Mouse (Mus musculus) induced T-regulatory cell, adult 2 months (primary cell): Measurements from ENCODE around the gene Klhdc1.

ENCODE experiments used
- DNase-seq: peaks from one replicate; pipeline ENCODE4 v3.0.0-alpha.2; 2012; ENCODE audit warnings: low read depth

The Klhdc1 gene

GRCm38 (mm10) chr12:69227776-69228466 lies 13.1 kb upstream of the Klhdc1 start, which contains the start of gene Pole2:
TSS of gene Pole2 (minus strand) at chr12:69228195.
- peak; percentile 91 for DNase-seq

GRCm38 (mm10) chr12:69229251-69229650 lies 11.7 kb upstream of the Klhdc1 start:
- peak; percentile 79 for DNase-seq

- no peak for DNase-seq
Observed at GRCm38 (mm10) chr12:69235782-69236181, 5.2 kb upstream of the Klhdc1 start.

- DNase-seq, result no peak
Observed at GRCm38 (mm10) chr12:69238284-69238683, 2.7 kb upstream of the Klhdc1 start.

- DNase-seq, result no peak
Observed at GRCm38 (mm10) chr12:69241405-69241770, 412 bp downstream of the Klhdc1 start.

- DNase-seq, result peak; percentile 79
Observed at GRCm38 (mm10) chr12:69241771-69242431, 925 bp downstream of the Klhdc1 start.

- DNase-seq, result no peak
Observed at GRCm38 (mm10) chr12:69249766-69250165, 8.8 kb downstream of the Klhdc1 start.

- DNase-seq, result no peak
Observed at GRCm38 (mm10) chr12:69250756-69251155, 9.8 kb downstream of the Klhdc1 start.

GRCm38 (mm10) chr12:69253806-69254205 lies 12.8 kb downstream of the Klhdc1 start:
- no peak for DNase-seq

GRCm38 (mm10) chr12:69257836-69258235 lies 16.9 kb downstream of the Klhdc1 start:
- DNase-seq, result peak; percentile 86

- no peak for DNase-seq
Observed at GRCm38 (mm10) chr12:69262251-69262650, 21.3 kb downstream of the Klhdc1 start.

GRCm38 (mm10) chr12:69265031-69265430 lies 24.1 kb downstream of the Klhdc1 start:
- DNase-seq, result no peak

GRCm38 (mm10) chr12:69267956-69268632 lies 27.1 kb downstream of the Klhdc1 start:
- no peak for DNase-seq

GRCm38 (mm10) chr12:69268956-69269355 lies 28.0 kb downstream of the Klhdc1 start:
- no peak for DNase-seq

GRCm38 (mm10) chr12:69279931-69280469 lies 39.0 kb downstream of the Klhdc1 start:
- no peak for DNase-seq

GRCm38 (mm10) chr12:69280915-69281314 lies 39.9 kb downstream of the Klhdc1 start:
- DNase-seq, result no peak

- no peak for DNase-seq
Observed at GRCm38 (mm10) chr12:69283146-69283545, 42.2 kb downstream of the Klhdc1 start.

GRCm38 (mm10) chr12:69287535-69287934 lies 46.6 kb downstream of the Klhdc1 start:
- DNase-seq, result no peak

- DNase-seq, result peak; percentile 34
Observed at GRCm38 (mm10) chr12:69288699-69289098, 47.7 kb downstream of the Klhdc1 start.

- DNase-seq, result no peak
Observed at GRCm38 (mm10) chr12:69292401-69292800, 51.4 kb downstream of the Klhdc1 start.

- DNase-seq, result no peak
Observed at GRCm38 (mm10) chr12:69293815-69294214, 52.8 kb downstream of the Klhdc1 start.

GRCm38 (mm10) chr12:69294936-69295335 lies 54.0 kb downstream of the Klhdc1 start:
- DNase-seq, result peak; percentile 59

- DNase-seq, result peak; percentile 51
Observed at GRCm38 (mm10) chr12:69295651-69296050, 54.7 kb downstream of the Klhdc1 start.
